Mouse (Mus musculus) lung, postnatal 14 days (tissue): ENCODE measurements around the gene 1700029P11Rik.
"Not testable (repeated sequence)": the region's sequence is repeated elsewhere in the genome, so short reads cannot be mapped to it uniquely, and the experiment has no call there.

Experiments used
- DNase-seq: peaks from one replicate; pipeline ENCODE4 v3.0.0; 2021

The 1700029P11Rik gene

GRCm38 (mm10) chr15:81960171-81961077, 19.9 kb upstream of the 1700029P11Rik start, which contains the start of gene Pmm1:
Pmm1 (minus strand) TSS chr15:81960930.
- peak; percentile 99 for DNase-seq

- no peak for DNase-seq
Observed at GRCm38 (mm10) chr15:81961078-81961451, 19.3 kb upstream of the 1700029P11Rik start.

- no peak for DNase-seq
Observed at GRCm38 (mm10) chr15:81964262-81964661, 16.1 kb upstream of the 1700029P11Rik start.

- no peak for DNase-seq
Observed at GRCm38 (mm10) chr15:81964980-81965545, 15.3 kb upstream of the 1700029P11Rik start.

- no peak for DNase-seq
Observed at GRCm38 (mm10) chr15:81966062-81966829, 14.1 kb upstream of the 1700029P11Rik start.

GRCm38 (mm10) chr15:81967821-81968220, 12.5 kb upstream of the 1700029P11Rik start:
- no peak for DNase-seq

GRCm38 (mm10) chr15:81968447-81968846, 11.9 kb upstream of the 1700029P11Rik start:
- no peak for DNase-seq

GRCm38 (mm10) chr15:81969173-81969572, 11.2 kb upstream of the 1700029P11Rik start:
- DNase-seq, result no peak

- DNase-seq, result not testable (repeated sequence)
Observed at GRCm38 (mm10) chr15:81969635-81970034, 10.7 kb upstream of the 1700029P11Rik start.

- not testable (repeated sequence) for DNase-seq
Observed at GRCm38 (mm10) chr15:81970498-81970897, 9.8 kb upstream of the 1700029P11Rik start.

GRCm38 (mm10) chr15:81975156-81975555, 5.2 kb upstream of the 1700029P11Rik start:
- DNase-seq, result not testable (repeated sequence)

GRCm38 (mm10) chr15:81982173-81982572, 1.8 kb downstream of the 1700029P11Rik start:
- no peak for DNase-seq

- DNase-seq, result no peak
Observed at GRCm38 (mm10) chr15:81985267-81986161, 5.2 kb downstream of the 1700029P11Rik start.

- no peak for DNase-seq
Observed at GRCm38 (mm10) chr15:81987646-81988045, 7.3 kb downstream of the 1700029P11Rik start, which contains the start of gene Xrcc6. Xrcc6 (plus strand) TSS chr15:81987835.

- DNase-seq, result peak; percentile 93
Observed at GRCm38 (mm10) chr15:81989371-81990062, 9.2 kb downstream of the 1700029P11Rik start.

GRCm38 (mm10) chr15:81990549-81990948, 10.2 kb downstream of the 1700029P11Rik start:
- no peak for DNase-seq

GRCm38 (mm10) chr15:81993992-81994391, 13.7 kb downstream of the 1700029P11Rik start:
- DNase-seq, result no peak

GRCm38 (mm10) chr15:82004257-82004656, 23.9 kb downstream of the 1700029P11Rik start:
- no peak for DNase-seq

GRCm38 (mm10) chr15:82011947-82012346, 31.6 kb downstream of the 1700029P11Rik start:
- no peak for DNase-seq

- no peak for DNase-seq
Observed at GRCm38 (mm10) chr15:82014745-82015391, 34.5 kb downstream of the 1700029P11Rik start.
